Mouse (Mus musculus): ENCODE results near the gene Timm10.
A peak's percentile ranks its signal among the peaks of the same experiment; 100 is the strongest.
"Not testable (repeated sequence)": the region's sequence is repeated elsewhere in the genome, so short reads cannot be mapped to it uniquely, and the experiment has no call there.

Gene Timm10

GRCm38 (mm10) chr2:84826488-84827282 lies at the start of gene Timm10:
Gene Timm10 (plus strand): TSS chr2:84826997.
- peak; percentile 92 for DNase-seq (ENCODE audit: low read depth, low spot score)

DNA sequence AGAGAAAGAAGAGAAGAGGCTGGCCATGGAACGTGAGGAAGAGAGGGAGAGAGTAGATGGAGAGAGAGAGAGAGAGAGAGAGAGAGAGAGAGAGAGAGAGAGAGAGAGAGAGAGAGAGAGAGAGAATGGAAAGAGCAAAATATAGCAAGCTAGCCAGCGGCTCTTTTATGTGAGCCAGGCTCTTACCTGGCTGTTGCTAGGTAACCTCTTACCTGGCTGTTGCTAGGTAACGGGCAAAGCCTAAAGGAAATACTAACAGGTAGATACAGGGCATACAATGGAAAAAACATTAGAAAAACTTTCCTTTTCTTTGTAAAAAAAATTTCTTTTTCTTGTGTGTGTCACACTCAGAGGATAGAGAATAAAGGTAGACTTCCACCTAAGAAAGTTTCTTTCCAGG lies 49.1 kb upstream of the Timm10 start:
- no peak for DNase-seq (ENCODE audit: low read depth, low spot score)

DNA sequence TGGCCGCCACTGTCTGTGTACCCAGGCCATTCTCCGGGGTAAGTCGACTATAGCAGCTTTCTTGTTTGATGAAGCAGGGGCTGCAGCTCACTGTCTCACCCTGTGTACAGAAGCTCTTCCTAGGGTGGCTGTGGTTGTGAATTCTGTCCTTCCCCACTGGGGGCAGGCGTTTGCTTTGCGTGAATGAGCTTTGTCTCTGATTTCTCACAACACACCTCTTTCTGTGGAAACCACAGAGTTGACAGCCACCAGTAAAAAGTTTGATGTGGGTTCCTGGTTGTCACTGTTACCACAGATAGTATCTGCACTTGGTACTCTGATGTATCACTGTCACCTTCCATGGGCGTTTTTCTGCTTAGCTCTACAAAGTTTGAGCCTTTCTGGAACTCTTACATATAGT lies 47.6 kb upstream of the Timm10 start:
- no peak for DNase-seq (ENCODE audit: low read depth, low spot score)

DNA sequence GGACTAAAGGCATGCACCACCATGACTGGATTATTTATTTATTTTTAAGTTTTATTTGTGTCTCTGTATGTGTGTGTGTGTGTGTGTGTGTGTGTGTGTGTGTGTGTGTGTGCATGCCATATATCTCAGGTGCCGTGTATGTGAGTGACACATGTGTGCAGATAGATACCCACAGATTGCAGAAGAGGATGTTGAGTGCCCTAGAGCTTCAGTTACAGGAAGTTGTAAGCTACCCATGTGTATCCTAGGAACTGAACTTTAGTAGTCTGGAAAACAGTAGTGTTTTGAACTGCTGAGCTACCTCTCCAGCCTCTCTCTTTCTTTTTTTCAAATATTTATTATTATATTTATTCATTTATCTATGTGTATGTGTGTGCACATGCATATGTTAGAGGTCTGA lies 43.5 kb upstream of the Timm10 start:
- DNase-seq (ENCODE audit: low read depth, low spot score): no peak

DNA sequence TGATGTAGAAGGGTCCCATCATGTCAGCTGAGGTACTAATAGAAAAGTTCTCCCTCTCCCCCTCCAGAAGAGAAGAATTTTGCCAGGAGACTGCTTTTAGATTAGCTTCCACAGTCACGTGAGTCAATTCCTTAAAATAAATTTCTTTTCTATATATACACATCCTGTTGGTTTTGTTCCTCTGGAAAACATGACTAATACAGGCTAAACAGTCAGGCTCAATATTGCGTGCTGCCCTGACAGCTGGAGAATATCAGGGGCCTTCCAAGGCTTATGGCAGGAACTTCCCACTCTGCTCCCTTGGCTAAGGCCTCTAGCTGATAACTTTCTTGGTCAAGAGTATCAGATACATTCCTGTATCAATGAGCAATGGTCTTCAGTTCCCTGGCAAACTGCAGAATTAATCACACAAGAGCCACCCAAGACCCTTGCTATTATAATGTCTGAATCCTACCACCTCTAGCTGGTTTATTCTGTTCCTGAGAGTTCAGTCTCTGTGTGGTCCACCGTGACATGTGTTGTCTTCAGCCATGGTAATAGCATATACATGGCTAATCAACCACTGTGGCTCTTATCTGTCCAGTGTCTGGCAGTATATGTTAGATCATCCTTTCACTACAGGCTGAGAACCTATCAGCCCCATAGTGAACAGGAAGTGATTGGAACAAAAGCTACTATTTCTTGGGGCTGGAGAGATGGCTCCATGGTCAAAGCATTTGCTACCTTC lies 42.8 kb upstream of the Timm10 start:
- no peak for DNase-seq (ENCODE audit: low read depth, low spot score)

DNA sequence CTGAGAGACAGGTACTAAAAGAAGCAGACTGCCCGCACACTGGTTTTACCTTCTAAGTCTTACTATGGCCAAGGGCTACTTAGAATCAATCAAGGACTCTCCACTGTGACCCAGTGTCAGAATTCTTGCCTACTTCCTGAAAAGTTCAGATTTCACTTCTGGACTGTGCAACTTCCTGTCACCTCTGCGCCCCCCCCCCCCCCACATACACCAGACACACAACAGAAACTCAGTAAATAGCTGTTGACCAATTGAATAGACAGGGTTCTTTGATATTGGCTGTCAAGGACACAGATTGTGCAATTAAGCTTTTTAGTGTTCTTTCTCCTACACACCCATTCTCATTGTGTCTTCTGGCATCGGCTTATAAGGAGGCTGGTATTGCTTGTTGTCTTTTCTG lies 38.5 kb upstream of the Timm10 start:
- no peak for DNase-seq (ENCODE audit: low read depth, low spot score)

DNA sequence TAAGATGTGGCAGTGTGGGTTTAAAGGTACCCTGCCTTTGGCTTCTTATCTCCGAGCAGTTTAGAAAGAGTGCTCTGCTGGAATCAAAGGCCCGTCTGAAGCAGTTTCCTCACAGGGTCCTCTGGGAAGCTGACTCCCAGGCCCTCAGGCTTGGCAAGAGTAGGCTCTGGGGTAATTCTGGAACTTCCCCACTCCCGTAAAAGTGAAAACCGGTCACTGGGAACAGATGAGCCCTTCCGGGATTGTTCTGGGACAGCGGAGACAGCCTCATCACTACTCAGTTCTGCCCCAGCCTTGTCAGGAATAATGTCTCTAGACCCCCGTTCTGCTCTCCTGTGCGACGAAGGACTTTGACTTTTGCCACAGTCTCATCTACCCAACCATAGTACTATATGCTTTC lies 36.4 kb upstream of the Timm10 start:
- no peak for DNase-seq (ENCODE audit: low read depth, low spot score)

DNA sequence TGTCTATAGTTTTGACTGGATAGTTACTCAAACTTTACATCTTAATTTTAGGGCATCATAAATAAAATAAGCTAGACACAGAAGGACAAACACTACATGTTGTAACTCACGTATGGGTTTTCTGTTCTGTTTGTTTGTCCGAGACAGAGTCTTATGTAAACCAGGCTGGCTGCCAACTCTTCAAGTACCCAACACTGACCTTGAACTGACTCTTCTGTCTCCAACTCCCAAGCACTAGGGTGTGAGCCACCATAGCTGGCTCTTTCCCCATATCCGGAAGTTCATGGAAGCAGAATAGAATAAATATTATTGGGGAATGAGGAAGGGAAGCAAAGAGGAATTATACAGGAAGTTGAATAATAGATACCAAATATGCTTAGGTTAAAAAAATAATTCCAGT lies 34.3 kb upstream of the Timm10 start:
- no peak for DNase-seq (ENCODE audit: low read depth, low spot score)

- DNase-seq (ENCODE audit: low read depth, low spot score): no peak
Observed at GRCm38 (mm10) chr2:84793154-84793553, 33.6 kb upstream of the Timm10 start.

DNA sequence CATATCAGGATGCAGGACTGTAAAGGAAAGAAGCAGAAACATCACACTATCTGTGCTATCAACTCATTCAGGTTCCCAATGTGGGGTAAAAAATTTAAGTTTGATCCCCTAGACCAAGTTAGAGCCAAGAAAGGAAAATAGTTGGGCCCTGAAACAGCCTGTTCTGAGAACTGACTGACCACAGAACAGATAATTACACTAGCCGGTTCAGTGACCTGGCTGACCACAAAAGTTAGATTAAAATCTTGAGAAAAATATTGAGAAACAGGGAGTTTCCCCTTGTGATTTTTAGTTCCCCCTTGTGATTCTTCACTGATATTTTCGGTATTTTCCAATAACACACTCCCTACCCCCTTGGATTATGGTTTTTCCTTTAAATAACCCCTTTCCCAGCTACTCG lies 32.9 kb upstream of the Timm10 start:
- no peak for DNase-seq (ENCODE audit: low read depth, low spot score)

- peak; percentile 72 for DNase-seq (ENCODE audit: low read depth, low spot score)
Observed at GRCm38 (mm10) chr2:84797833-84798492, 28.8 kb upstream of the Timm10 start.

DNA sequence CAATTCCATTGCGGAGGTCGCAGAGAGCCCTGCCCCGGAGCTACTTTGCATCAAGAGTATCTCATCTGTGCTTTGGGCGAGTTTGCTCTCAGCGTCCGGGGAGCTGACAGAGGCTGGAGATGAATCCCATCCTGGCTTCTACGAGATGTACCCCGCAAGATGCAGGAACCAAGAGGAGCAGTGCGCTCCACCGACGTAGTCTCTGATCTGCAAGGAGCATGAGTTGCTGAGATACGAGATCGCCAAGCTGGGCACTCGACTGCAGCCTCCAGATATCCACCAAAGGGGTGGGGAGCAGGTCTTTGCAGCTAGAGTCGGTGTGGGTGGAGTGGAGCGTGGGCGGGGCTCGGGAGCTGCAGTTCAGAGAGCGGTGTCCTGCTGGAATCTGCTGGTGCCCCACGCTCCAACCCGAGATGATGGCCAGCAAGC lies 28.3 kb upstream of the Timm10 start, which contains the start of gene Ube2l6:
Gene Ube2l6 (plus strand): TSS at position 336 of the 429 bp plus-strand sequence.
- DNase-seq (ENCODE audit: low read depth, low spot score): peak; percentile 56

- peak; percentile 64 for DNase-seq (ENCODE audit: low read depth, low spot score)
Observed at GRCm38 (mm10) chr2:84799041-84799561, 27.7 kb upstream of the Timm10 start.

- DNase-seq (ENCODE audit: low read depth, low spot score): no peak
Observed at GRCm38 (mm10) chr2:84800304-84800703, 26.5 kb upstream of the Timm10 start.

GRCm38 (mm10) chr2:84801223-84801622 lies 25.6 kb upstream of the Timm10 start:
- not testable (repeated sequence) for DNase-seq (ENCODE audit: low read depth, low spot score)

DNA sequence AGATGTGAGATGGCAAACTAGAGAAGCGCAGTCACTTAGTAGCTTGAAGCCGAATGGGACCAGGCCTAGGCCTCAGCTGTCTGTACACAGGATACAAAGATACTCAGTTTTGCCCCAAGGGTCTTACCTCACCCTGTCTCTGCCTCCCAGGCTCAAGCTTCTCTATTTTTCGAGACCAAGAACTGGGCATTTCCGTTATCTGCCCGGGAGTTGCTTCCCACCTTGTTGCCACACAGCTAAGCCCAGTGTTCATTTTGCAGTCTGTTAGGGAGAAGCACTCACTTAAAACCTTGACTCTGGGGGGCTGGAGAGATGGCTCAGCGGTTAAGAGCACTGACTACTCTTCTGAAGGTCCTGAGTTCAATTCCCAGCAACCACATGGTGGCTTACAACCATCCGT lies 22.8 kb upstream of the Timm10 start:
- no peak for DNase-seq (ENCODE audit: low read depth, low spot score)

DNA sequence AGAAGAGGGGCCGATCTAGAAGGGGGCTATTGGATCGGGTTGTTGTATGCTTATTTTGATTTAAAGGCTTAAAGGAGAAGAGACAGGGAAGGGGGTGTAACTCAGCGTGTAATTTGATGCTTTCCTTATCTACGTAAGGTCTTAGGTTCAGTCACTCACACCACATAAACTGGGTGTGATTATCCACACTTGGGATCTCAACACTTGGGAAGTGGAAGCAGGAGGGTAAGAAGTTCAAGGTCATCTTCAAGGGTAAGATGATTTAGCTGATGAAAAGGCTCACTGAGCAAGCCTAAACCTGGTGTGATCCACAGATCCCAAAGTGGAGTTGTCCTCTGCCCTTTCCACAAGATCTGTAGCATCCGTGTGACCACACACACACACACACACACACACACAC lies 20.3 kb upstream of the Timm10 start:
- DNase-seq (ENCODE audit: low read depth, low spot score): no peak

- DNase-seq (ENCODE audit: low read depth, low spot score): no peak
Observed at GRCm38 (mm10) chr2:84809330-84809729, 17.5 kb upstream of the Timm10 start.

GRCm38 (mm10) chr2:84810526-84810885 lies 16.3 kb upstream of the Timm10 start:
- no peak for DNase-seq (ENCODE audit: low read depth, low spot score)

- peak; percentile 81 for DNase-seq (ENCODE audit: low read depth, low spot score)
Observed at GRCm38 (mm10) chr2:84810886-84811577, 15.8 kb upstream of the Timm10 start.

GRCm38 (mm10) chr2:84811880-84812279 lies 14.9 kb upstream of the Timm10 start:
- peak; percentile 44 for DNase-seq (ENCODE audit: low read depth, low spot score)

- no peak for DNase-seq (ENCODE audit: low read depth, low spot score)
Observed at GRCm38 (mm10) chr2:84812676-84813075, 14.1 kb upstream of the Timm10 start.

All from skeletal muscle tissue, adult 2 months (tissue).